Mouse (Mus musculus) natural killer cell, adult 2 months (primary cell): ENCODE data around the gene Scrn1.

Experiments
- DNase-seq, 2 experiments: peaks; one replicate each; pipeline ENCODE4 v3.0.0; 2022; ENCODE audit warnings: low spot score in 2 of 2

Scrn1 gene

GRCm38 (mm10) chr6:54566546-54566919 lies 244 bp upstream of the Scrn1 start:
- no peak for DNase-seq

- no peak for DNase-seq
These were observed 1.3 kb downstream of the Scrn1 start for GRCm38 (mm10) chr6:54565012-54565411.

DNA sequence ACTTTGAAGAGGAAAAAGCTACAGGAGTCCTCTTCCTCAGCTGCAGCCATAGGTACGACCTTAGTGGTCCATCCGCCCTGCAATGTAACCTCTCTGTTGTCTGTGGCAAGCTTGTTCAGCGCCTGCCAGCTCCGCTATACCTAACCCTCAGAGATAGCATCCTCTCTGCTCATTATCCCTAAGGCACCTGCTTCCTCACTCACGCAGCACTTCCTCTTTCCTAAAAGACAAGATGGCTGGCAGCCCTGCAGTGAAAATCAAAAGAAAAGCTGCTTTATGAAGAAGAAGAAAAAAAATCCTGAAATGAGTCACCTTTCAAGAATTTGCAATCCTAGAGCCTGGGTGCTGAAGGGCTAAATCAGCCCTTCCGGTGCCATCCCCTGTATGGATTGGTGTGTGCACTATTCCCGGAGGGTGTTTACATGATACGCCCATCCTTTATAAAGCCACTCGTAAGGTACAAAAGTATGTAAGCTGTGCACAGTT lies 1.7 kb downstream of the Scrn1 start:
- no peak for DNase-seq

DNA sequence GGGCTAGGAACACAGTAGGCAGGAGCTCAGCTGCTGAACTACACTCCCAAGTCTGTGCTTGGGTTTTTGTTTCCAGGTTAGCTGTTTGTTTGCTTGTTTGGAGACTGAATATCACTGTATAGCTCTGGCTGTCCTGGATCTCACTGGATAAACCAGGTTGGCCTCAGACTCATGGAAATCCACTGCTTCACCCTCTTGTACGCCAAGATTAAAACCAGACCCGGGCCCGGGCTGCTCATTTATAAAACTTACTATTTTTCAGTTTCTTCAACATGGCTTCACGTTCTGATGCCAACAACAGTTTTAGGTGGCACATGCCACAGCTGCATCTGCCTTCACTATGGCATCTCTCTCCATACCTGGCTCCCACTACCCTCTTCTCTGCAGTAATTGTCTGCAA lies 2.7 kb downstream of the Scrn1 start:
- DNase-seq, result no peak

DNA sequence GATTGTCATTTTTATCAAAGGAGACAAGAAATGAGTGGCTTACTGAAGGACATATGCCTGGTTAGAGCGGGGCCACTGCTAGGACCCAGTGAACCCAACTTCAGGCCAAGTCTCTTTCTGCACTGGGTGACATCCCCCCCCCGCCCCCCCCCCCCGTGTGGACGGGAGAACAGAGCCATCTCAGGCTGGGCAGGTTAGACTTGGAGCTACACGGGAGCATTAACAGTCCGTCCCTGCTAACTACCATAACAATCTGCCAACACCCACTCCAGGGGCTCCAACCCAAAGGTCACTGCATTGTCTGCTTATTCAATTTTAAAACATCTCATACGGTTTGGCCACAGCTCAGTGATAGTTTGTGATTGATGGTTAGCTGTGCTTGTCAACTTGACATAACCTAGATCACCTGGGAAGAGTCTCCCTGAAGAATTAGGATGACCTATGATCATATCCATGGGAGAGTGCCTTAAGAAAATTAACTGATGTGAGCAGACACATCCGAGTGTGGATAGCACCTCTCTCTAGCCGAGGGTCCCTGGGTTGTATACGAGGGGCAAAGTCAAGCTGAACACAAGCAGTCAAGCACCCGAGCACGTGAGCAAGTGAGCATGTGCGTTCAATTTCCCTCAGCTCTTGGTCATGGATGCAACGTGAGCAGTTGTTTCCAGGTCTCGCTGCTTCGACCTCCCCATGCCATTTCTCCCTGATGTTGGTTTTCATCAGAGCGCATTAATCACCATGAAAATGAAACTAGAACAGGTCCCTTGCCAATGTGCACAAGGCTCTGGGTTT lies 4.1 kb downstream of the Scrn1 start:
- DNase-seq, result no peak

DNA sequence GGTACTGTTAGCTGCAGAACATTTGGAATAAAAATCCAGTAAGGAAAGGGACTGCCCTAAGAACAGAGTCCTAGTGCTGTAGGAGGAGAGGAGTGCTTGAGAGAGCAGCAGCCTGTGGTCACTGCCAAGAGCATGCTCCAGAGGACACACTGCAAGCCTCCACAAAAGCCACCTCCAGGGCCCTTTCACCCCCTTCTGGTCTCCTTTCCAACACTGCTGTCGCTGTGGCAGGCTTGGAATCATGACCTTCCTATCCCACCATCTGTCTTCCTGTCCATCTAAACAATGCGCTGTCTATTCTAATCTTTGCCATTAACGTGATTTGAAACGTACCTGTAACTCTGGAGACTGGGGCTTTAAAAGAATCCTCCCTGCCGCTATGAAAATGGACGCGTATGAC lies 7.8 kb downstream of the Scrn1 start:
- no peak for DNase-seq

DNA sequence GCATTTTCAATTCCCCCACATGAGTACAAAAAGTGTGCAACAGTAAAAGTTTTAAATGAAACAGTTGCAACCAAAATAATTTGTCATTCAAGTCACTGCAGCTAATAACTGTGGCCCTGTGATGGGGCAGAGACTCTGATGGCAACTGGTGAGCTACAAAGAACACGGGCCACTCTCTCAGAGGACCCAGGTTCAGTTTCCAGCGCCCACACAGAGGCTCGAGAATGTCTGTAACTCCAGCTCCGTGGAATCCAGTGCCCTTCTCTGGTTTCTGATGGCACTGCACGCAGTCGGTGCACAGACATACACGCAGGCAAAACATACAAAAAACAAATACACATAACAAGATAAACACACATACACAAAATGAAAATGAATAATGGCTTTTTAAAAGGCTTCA lies 8.6 kb downstream of the Scrn1 start:
- no peak for DNase-seq

GRCm38 (mm10) chr6:54555816-54556215 lies 10.5 kb downstream of the Scrn1 start:
- no peak for DNase-seq

- no peak for DNase-seq
These were observed 11.8 kb downstream of the Scrn1 start for GRCm38 (mm10) chr6:54554341-54555110.

DNA sequence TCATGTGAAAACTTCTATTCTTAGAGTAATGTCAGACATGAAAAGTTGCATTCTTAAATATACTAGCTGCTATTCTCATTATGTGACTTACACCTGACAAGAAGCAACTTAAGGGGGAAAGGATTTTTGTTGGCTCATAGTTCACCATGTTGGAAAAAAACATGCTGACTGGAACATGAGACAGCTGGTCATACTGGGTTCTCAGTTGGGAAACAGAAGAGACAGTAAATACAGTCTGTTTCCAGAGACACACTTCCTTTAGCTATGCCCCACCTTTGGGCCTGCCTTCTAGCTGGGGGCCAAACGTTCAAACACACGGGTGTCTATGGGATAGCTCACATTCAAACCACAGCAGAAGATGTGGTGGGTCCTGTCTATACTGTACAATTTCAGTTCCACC lies 12.7 kb downstream of the Scrn1 start:
- no peak for DNase-seq

GRCm38 (mm10) chr6:54552721-54553413 lies 13.4 kb downstream of the Scrn1 start:
- no peak for DNase-seq

DNA sequence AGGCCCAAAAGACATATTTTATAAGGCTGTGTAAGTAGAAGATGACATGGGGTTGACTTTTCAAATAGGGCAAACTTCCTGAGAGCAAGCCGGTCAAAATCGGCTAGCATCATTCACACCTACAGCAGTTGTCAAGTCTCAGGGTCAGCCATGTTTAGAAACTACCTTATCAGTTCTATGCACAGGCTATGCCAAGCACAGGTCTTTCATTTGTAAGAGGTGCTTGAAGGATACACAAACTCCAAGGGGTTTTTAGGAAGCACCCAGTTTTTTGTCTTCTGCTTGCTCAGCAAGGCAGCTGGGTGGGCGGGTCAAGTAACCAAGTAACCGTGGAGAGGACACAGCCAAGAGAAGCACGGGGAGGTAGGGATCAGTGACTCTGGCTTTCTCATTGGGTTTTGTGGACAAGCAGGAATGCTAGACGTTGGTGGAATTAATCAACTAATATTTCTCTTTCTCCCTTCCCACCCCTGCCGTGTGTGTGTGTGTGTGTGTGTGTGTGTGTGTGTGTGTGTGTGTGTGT lies 15.4 kb downstream of the Scrn1 start:
- no peak for DNase-seq

DNA sequence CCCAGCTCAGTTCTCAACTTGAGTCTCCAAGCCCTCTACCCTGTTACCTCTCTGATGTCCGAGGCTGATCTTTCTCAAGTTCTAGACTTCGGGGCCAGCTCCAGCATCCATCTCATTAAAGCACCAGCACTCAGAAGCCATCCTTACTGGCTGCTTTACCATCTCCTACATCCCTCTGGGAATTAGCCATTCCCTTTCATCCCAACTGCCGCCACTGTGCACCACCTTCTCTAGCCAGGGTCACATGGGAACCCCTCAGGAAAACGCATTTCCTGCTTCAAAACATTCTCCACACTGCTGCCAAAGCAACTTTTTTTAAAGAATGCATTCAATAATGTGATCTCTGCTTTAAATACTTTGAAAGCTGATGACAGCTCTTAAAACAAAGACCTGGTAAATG lies 17.0 kb downstream of the Scrn1 start:
- no peak for DNase-seq

DNA sequence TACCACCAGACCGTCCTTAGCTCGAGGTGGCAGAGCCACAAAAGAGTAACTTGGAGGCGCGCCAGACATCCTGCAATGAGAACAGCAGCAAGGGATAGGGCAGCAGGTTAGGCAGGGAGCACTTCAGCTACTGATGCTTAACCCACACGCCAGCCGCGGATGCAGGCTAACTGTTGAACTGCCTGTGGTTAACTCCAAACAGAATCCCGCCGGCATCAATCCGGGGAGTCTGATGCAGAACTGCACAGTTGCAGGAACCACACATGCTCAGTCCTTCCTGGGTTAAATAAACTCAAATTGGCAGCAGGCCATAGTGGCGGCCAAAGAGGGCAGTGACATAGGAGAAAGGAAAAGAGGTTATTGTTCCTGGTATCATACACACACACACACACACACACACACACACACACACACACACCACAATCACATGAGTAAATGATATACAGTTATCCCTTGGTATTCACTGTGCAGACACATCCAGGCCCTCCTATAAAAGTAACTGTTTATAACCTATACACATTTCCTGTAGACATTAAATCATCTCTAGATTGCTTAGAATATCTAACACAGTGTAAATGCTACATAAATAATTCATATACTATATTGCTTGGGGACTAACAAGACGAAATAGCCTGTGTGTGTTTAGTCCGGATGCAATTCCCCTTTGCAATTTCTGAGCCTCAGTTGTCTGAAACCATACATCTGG lies 17.8 kb downstream of the Scrn1 start:
- no peak for DNase-seq

GRCm38 (mm10) chr6:54543646-54544045 lies 22.6 kb downstream of the Scrn1 start:
- no peak for DNase-seq

- no peak for DNase-seq
These were observed 23.5 kb downstream of the Scrn1 start for GRCm38 (mm10) chr6:54542836-54543235.

DNA sequence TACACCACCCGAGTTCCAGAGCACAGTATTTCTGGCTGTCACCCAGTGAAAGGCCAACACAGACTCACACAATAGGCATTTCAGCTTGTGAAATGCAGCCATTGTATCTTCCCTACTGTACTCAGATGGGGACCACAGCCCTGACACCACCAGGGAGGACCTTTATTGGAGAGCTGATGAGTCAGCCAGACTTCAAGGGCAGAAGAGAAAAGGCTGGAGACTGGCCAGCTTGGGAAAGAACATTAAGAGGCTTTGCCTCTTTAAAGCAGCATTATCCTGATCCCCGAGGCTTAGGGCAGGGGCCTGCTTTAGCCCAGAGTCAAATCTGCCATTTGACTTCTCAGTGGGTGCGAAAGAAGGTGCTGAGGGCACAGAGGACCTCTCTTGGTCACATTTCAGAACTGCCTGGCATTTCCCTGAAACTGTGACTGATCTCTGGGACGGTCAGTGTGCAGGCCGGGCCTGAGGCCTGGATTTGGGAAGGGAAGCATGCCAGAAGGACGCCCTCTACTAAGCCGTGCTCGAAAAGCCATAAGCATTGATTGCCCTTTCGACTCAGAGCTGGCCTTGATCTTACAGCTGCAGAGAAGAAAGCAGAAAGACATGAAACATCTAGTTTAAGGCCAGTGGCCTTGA lies 25.9 kb downstream of the Scrn1 start:
- DNase-seq, result no peak

- no peak for DNase-seq
These were observed 26.9 kb downstream of the Scrn1 start for GRCm38 (mm10) chr6:54539396-54539795.

DNA sequence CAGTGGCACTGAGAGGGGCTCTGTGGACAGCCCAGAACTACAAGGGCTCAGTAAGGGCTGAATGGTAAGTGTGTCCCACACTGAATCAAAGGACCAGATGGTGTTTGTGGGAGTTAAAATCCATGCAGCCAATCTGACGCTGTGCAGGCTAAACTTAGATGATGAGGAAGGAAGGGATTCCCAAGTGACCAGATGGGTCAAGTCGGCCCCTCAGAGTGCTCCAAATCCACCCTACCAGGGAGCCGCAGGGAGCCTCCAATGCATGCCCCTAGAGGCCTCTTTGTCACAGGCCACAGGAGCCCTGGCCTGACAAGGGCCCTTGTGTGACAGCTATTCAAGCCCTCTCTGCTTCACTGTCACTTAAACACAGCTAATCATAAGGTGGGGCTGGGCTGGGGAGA lies 27.5 kb downstream of the Scrn1 start:
- no peak for DNase-seq

GRCm38 (mm10) chr6:54537053-54537452 lies 29.2 kb downstream of the Scrn1 start:
- DNase-seq, result no peak

DNA sequence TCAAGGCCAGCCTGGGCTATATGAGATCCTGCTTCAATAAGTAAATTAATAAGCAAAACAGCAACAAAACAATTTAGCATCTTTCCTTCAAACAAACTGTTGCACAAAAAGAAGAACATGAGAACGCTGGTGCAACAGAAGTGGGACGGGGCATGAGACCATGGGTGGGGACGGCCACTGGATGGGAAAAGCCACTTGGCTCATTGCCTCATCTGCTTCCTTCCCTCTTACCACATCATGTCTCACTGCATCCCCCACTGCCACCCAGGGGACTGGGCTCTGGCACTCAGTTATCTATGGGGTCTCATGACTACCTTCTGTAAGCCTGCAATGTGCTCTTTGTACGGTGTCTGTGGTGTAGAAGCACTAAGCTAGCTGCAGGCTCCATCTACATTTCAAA lies 30.8 kb downstream of the Scrn1 start:
- no peak for DNase-seq
